Comparison of ENCODE assay signal across 11 mouse cellular contexts in genomic region chr8:79117711-79118110, GRCm38 (mm10).
"Had no signal": no experiment of that assay in that cellular context is flagged by ENCODE, and none has a peak within 500 bp of the region (broad histone marks: within the 10 kb centered on the region; RNA-seq: fewer than 3 reads in every experiment).

No protein-coding gene starts in this region.

- H3K9ac ChIP-seq: limb, embryonic 13.5 days; liver, embryonic 14.5 days; midbrain, embryonic 12.5 days; neural tube, embryonic 13.5 days had no signal

- H3K27me3 ChIP-seq: limb, embryonic 13.5 days; midbrain, embryonic 12.5 days; neural tube, embryonic 13.5 days had no signal

- H3K4me2 ChIP-seq: limb, embryonic 13.5 days; midbrain, embryonic 12.5 days; neural tube, embryonic 13.5 days had no signal

- H3K4me1 ChIP-seq: neural tube, embryonic 13.5 days had no signal

- H3K4me3 ChIP-seq: limb, embryonic 13.5 days; midbrain, embryonic 12.5 days; neural tube, embryonic 13.5 days had no signal

- ATAC-seq: midbrain, embryonic 16.5 days had no signal

- H3K27ac ChIP-seq: limb, embryonic 13.5 days; liver, embryonic 14.5 days; midbrain, embryonic 12.5 days; neural tube, embryonic 13.5 days had no signal

- DNase-seq: kidney, postnatal 14 days; left cerebral cortex, postnatal 4 days; lung, adult 18-20 months; right cerebral cortex, adult 18-20 months; right cerebral cortex, postnatal 25 days; thymus, postnatal 36 days had no signal

- H3K9me3 ChIP-seq: limb, embryonic 13.5 days; midbrain, embryonic 12.5 days; neural tube, embryonic 13.5 days had no signal
